Mouse (Mus musculus) v-Abl transformed pro-B cells (cell line): ENCODE measurements around the gene Krt36.

Experiments used
- in situ Hi-C, 2 experiments: fragments of 400-800 bp; cut with MboI; formaldehyde crosslinking; loops; one replicate each; pipeline ENCODE4 v1.15.1; 2025; ENCODE audit not compliant: unreplicated experiment in 2 of 2

The Krt36 gene

GRCm38 (mm10) chr11:100088378-100089025, 16.9 kb downstream of the Krt36 start:
- in situ Hi-C loops = no loop called here

DNA sequence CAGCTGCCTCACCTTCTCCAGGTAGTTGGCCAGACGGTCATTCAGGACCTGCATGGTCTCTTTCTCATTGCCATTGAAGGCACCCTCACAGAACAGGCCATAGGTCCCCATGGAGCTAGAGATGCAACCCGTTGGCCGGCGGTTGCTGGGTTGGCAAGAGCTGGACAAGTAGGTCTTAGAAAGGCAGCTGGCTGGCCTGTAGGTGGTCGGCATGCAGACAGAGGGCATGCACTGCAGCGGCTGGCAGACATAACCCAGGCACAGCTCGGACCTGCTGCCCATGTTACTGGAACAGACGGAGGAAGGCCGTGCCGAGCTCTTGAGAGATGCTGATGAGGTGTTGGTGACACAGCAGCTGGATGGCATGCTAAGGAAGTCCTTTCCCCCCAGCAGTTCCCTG, 17.6 kb downstream of the Krt36 start, which contains the start of gene Krt32:
Gene Krt32 (minus strand): TSS at position 366 of the 400 bp plus-strand sequence.
- in situ Hi-C loops = no loop called here

- in situ Hi-C loops = no loop called here
Observed at GRCm38 (mm10) chr11:100073873-100074272, 31.6 kb downstream of the Krt36 start.

- in situ Hi-C loops = no loop called here
Observed at GRCm38 (mm10) chr11:100067293-100068036, 38.0 kb downstream of the Krt36 start.

GRCm38 (mm10) chr11:100066236-100067010, 39.0 kb downstream of the Krt36 start:
- in situ Hi-C loops = no loop called here

GRCm38 (mm10) chr11:100058875-100059274, 46.6 kb downstream of the Krt36 start:
- in situ Hi-C loops = no loop called here

- in situ Hi-C loops = no loop called here
Observed at GRCm38 (mm10) chr11:100055686-100056655, 49.5 kb downstream of the Krt36 start.
